Mouse (Mus musculus) C3H10T1/2 (cell line): ENCODE results near the gene Gm26965. TPM values are rescaled to one million over a fixed set of nuclear protein-coding genes. Genes with fewer than 3 reads are reported as not detected.

Experiments used
- polyA plus RNA-seq, 2 experiments: library from polyadenylated mRNA; unstranded; fragments of >200 nt; fragmentation: generic; extraction: Trizol; gene quantifications; one replicate each; pipeline ENCODE4 v1.2.1; 2012; ENCODE audit warnings: missing spikeins in 2 of 2

Gm26965 gene
- polyA plus RNA-seq: not detected

GRCm38 (mm10) chr13:67525753-67526410, at the start of gene Gm26965, which contains the start of gene Zfp87:
Gene Gm26965, minus strand, starts transcription at chr13:67526151.
Gene Zfp87, minus strand, starts transcription at chr13:67526177.

DNA sequence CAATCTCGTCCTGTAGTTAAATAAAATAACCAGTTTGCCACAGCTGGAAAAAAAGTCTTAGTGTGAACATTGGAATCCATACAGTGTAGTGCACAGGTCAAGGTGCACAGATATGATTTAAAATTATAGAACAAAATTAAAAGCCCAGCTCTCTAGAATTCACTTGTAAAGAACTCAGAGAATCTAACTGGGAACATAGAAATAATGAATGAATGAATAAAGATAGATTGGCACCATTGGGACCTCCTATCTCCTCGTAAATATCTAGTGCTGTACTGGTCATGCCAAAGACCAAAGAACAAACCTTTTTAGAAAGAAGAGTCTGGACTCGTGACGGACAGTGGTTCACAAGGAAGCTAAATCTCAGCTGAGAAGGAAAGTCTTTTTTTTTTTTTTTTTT, 27.8 kb upstream of the Gm26965 start, which contains the start of gene Zfp748:
TSS of gene Zfp748 (minus strand) at position 101 of the 400 bp plus-strand sequence.

DNA sequence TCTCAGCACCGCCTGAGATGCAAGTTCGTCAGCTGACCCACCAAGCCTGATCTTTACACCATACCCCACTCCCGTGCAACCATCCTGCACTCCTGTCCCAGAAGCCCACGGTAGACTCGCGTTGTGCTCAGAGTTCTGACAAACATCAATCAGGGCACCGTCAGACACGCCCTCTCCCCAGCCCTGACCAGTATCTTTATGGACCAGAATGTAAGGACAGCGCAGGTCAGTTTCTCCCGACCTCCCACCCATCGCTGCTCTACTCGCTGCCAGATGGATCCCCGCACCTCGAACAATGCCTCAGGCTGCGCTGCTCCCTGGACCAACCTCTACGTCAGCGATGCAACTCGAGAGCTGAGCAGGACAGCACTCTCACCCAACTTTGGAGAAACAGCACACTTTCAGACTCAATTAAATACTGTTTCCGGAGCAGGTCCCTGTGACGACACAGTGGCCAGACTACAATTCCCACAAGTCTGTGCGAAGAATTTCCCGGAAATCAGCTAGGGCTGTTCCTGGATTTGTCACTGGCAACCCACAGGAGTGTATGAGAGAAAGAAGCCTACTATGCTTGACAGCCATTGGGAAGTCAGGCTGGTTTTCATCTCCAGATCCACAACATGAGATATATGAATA, 25.7 kb downstream of the Gm26965 start, which contains the start of gene Zfp58:
TSS of gene Zfp58 (minus strand) at position 472 of the 636 bp plus-strand sequence.

DNA sequence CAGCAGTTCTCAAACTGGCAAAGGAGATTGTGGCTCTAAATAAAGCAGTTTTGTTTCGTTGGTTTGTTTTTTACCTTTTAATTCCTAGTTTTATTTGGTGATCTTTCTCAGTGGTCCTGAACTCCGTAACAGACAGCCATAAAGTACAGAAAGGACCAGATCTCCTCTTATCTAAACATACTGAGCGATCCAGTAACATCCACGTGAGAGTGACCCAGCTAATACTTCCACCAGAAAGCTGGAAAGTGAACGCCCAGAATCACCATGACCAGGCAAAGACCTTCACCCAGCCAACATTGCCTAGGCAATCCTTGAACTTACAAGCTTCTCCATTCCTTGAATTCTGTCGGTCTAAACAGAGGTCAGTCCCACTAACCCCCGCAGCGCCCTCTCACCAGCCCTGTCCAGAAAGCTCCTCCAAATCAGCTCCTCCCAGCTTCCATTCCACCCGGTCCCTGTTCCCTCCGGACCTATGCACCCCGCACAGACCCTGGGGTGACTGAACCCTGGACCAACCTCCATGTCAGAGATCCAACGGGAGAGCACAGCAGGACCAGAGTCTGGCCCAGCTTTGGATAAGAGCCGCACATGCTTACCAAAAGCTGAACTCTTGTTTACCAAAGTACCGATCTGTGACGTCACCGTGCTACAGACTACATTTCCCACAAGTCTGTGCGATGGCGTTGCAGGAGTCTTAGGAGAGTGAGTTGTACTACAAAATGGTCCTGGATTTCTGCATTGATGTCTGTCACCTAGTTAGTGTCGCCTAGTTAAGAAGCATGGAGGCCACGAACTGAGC, 42.1 kb downstream of the Gm26965 start, which contains the start of gene Zfp874b:
TSS of gene Zfp874b (minus strand) at position 634 of the 799 bp plus-strand sequence.

DNA sequence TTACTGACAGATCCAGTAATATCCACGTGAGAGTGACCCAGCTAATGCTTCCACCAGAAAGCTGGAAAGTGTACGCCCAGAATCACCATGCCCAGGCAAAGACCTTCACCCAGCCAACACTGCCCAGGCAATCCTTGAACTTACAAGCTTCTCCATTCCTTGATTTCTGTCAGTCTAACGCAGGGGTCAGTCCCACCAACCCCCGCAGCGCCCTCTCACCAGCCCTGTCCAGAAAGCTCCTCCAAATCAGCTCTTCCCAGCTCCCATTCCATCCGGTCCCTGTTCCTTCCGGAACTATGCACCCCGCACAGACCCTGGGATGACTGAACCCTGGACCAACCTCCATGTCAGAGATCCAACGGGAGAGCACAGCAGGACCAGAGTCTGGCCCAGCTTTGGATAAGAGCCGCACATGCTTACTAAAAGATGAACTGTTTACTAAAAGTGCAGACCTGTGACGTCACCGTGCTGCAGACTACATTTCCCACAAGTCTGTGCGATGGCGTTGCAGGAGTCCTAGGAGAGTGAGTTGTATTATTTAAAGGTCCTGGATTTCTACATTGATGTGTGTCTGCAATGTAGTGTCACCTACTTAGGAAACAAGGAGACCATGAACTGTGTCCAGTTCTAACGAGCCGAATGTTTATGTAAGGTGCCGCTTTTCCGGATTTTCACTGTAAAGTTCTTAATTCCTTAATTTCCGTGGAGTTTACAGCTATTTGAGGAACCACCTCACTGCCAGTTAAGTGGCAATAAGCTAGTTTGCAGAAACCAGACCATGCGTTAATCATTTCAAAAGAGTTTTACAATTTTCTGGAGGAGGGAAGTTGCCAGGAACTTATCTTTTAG, 74.6 kb downstream of the Gm26965 start, which contains the start of gene Zfp874a:
TSS of gene Zfp874a (minus strand) at position 453 of the 849 bp plus-strand sequence.

Other genes with a start within 250 kb of the Gm26965 start
- gene Zfp458, start 247.7 kb downstream of the Gm26965 start, polyA plus RNA-seq: under 1 TPM; 0.01 to 0.17 TPM
- gene Zfp457, start 219.7 kb downstream of the Gm26965 start, polyA plus RNA-seq: under 1 TPM in 1 of 2 experiments, not detected in 1; 0.63 TPM
- gene Zfp595, start 193.6 kb downstream of the Gm26965 start, polyA plus RNA-seq: under 1 TPM; 0.06 to 0.68 TPM
- gene Gm28044, start 165.6 kb downstream of the Gm26965 start, polyA plus RNA-seq: 1 to 10 TPM in 1 of 2 experiments, under 1 TPM in 1; 0.16 to 2.3 TPM
- under 1 TPM; 0.04 to 0.35 TPM for gene Zfp953, start 165.5 kb downstream of the Gm26965 start, polyA plus RNA-seq
- gene Gm28041, start 150.4 kb downstream of the Gm26965 start, polyA plus RNA-seq: 1 to 10 TPM in 1 of 2 experiments, under 1 TPM in 1; 0.82 to 3.3 TPM
- under 1 TPM; 0.02 to 0.30 TPM for gene Zfp456, start 150.3 kb downstream of the Gm26965 start, polyA plus RNA-seq
- 1 to 10 TPM in 1 of 2 experiments, under 1 TPM in 1; 0.19 to 3.6 TPM for gene Zfp429, start 126.3 kb downstream of the Gm26965 start, polyA plus RNA-seq
- not detected for gene Zfp459, start 104.7 kb downstream of the Gm26965 start, polyA plus RNA-seq
- 1 to 10 TPM in 1 of 2 experiments, under 1 TPM in 1; 0.05 to 1.8 TPM for gene Zfp874a, start 74.5 kb downstream of the Gm26965 start, polyA plus RNA-seq
- 1 to 10 TPM in 1 of 2 experiments, under 1 TPM in 1; 0.08 to 1.9 TPM for gene Zfp874b, start 41.9 kb downstream of the Gm26965 start, polyA plus RNA-seq
- gene Zfp58, start 25.6 kb downstream of the Gm26965 start, polyA plus RNA-seq: 1 to 10 TPM in 1 of 2 experiments, under 1 TPM in 1; 0.16 to 2.1 TPM
- 10 to 100 TPM; 13.1 to 51.3 TPM for gene Zfp87, start within 50 bp of the Gm26965 start, polyA plus RNA-seq
- gene Zfp748, start 27.7 kb upstream of the Gm26965 start, polyA plus RNA-seq: under 1 TPM; 0.07 to 0.77 TPM
- gene Zfp729b, start 83.6 kb upstream of the Gm26965 start, polyA plus RNA-seq: under 1 TPM; 0.02 to 0.58 TPM
- under 1 TPM in 1 of 2 experiments, not detected in 1; 0.17 TPM for gene Gm49345, start 111.6 kb upstream of the Gm26965 start, polyA plus RNA-seq
- 1 to 10 TPM in 1 of 2 experiments, under 1 TPM in 1; 0.16 to 1.4 TPM for gene Zfp729a, start 111.6 kb upstream of the Gm26965 start, polyA plus RNA-seq
- gene Zfp738, start 160.9 kb upstream of the Gm26965 start, polyA plus RNA-seq: under 1 TPM; 0.04 to 0.78 TPM
- under 1 TPM; 0.07 to 0.89 TPM for gene Zfp65, start 203.0 kb upstream of the Gm26965 start, polyA plus RNA-seq
- gene Zfp85, start 229.1 kb upstream of the Gm26965 start, polyA plus RNA-seq: under 1 TPM; 0.04 to 0.86 TPM